Mouse (Mus musculus): ENCODE measurements at regions not wholly inside any gene's neighbourhood (a gene's known extent, or its start where the extent isn't known, plus 50 kb on each side); places are given as distances from the start of the nearest gene placed in this dataset.
A peak's percentile ranks its signal among the peaks of the same experiment; 100 is the strongest.

- H3K4me2 ChIP-seq (replicated peaks; ENCODE audit: low read depth, low read length, severe bottlenecking) = no peak overlapping the region
- 94% methylated on average over 7 of the region's 7 CpGs for WGBS
- TF ChIP-seq POLR2A (IDR thresholded peaks at IDR 0.05; ENCODE audit: borderline replicate concordance, extremely low read depth, insufficient read depth, insufficient read length) = no peak
Observed at GRCm38 (mm10) chr5:119130176-119130575, 540.3 kb upstream of the Tbx3 start.

GRCm38 (mm10) chr5:119131461-119131860 is 539.0 kb upstream of the Tbx3 start:
- no peak for TF ChIP-seq POLR2A (IDR thresholded peaks at IDR 0.05; ENCODE audit: borderline replicate concordance, extremely low read depth, insufficient read depth, insufficient read length)
- 53% methylated on average over 10 of the region's 10 CpGs for WGBS
- 0 out of 2 replicates have a peak, but pooled peaks cover 4% of the 10 kb centered on the region for H3K4me1 ChIP-seq (ENCODE audit: control insufficient read depth, insufficient read depth, low read length)
- H3K9ac ChIP-seq (ENCODE audit: low read depth, low read length, severe bottlenecking) = no peak overlapping the region
- DNase-seq (ENCODE audit: low spot score) (no peak), ATAC-seq (ENCODE audit: low FRiP score, low read depth) (no peak)
- H3K4me2 ChIP-seq (replicated peaks; ENCODE audit: low read depth, low read length, severe bottlenecking) = no peak overlapping the region
- no peak overlapping the region for H3K4me3 ChIP-seq (replicated peaks; ENCODE audit: low read length)
- no peaks in the 10 kb centered on the region for H3K9me3 ChIP-seq (ENCODE audit: control insufficient read depth, low read length)
- H3K27ac ChIP-seq (replicated peaks; ENCODE audit: low read depth, low read length) = no peak overlapping the region
- peaks cover 10% of the 10 kb centered on the region for H3K27me3 ChIP-seq (ENCODE audit: control insufficient read depth, insufficient read depth, low read length)
- no peaks in the 10 kb centered on the region for H3K36me3 ChIP-seq (ENCODE audit: control insufficient read depth, insufficient read depth, low read length)

More at GRCm38 (mm10) chr5:119130176-119130575, 540.3 kb upstream of the Tbx3 start:
- no peaks in the 10 kb centered on the region for H3K9me3 ChIP-seq (ENCODE audit: control insufficient read depth, low read length)
- H3K36me3 ChIP-seq (ENCODE audit: control insufficient read depth, insufficient read depth, low read length) = no peaks in the 10 kb centered on the region
- H3K4me3 ChIP-seq (replicated peaks; ENCODE audit: low read length) = no peak overlapping the region
- H3K27ac ChIP-seq (replicated peaks; ENCODE audit: low read depth, low read length) = no peak overlapping the region
- DNase-seq (ENCODE audit: low spot score) (no peak), ATAC-seq (ENCODE audit: low FRiP score, low read depth) (no peak)
- peaks cover 8% of the 10 kb centered on the region for H3K27me3 ChIP-seq (ENCODE audit: control insufficient read depth, insufficient read depth, low read length)
- 0 out of 2 replicates have a peak, but pooled peaks cover 4% of the 10 kb centered on the region for H3K4me1 ChIP-seq (ENCODE audit: control insufficient read depth, insufficient read depth, low read length)
- no peak overlapping the region for H3K9ac ChIP-seq (ENCODE audit: low read depth, low read length, severe bottlenecking)

- Histone ChIP-seq H3K27me3 (ENCODE audit: control insufficient read depth, insufficient read depth, low read length) (peaks cover 10% of the 10 kb centered on the region), H3K9me3 (ENCODE audit: control insufficient read depth, low read length) (no peaks in the 10 kb centered on the region), H3K4me2 (replicated peaks; ENCODE audit: low read depth, low read length, severe bottlenecking) (no peak overlapping the region), H3K27ac (replicated peaks; ENCODE audit: low read depth, low read length) (no peak overlapping the region), H3K36me3 (ENCODE audit: control insufficient read depth, insufficient read depth, low read length) (no peaks in the 10 kb centered on the region), H3K9ac (ENCODE audit: low read depth, low read length, severe bottlenecking) (no peak overlapping the region), H3K4me1 (ENCODE audit: control insufficient read depth, insufficient read depth, low read length) (peaks cover 11% of the 10 kb centered on the region), H3K4me3 (replicated peaks; ENCODE audit: low read length) (no peak overlapping the region)
- DNase-seq (ENCODE audit: low spot score) (no peak), ATAC-seq (ENCODE audit: low FRiP score, low read depth) (no peak)
- WGBS = 15% methylated on average over 13 of the region's 13 CpGs
- no peak for TF ChIP-seq POLR2A (IDR thresholded peaks at IDR 0.05; ENCODE audit: borderline replicate concordance, extremely low read depth, insufficient read depth, insufficient read length)
Observed at GRCm38 (mm10) chr5:119133378-119133777, 537.1 kb upstream of the Tbx3 start.

- 0 out of 2 replicates have a peak overlapping the region, but pooled peaks have one; percentile 30 for H3K27ac ChIP-seq (replicated peaks; ENCODE audit: low read depth, low read length)
- no peak overlapping the region for H3K9ac ChIP-seq (ENCODE audit: low read depth, low read length, severe bottlenecking)
- DNase-seq (ENCODE audit: low spot score) (no peak), ATAC-seq (ENCODE audit: low FRiP score, low read depth) (no peak)
- H3K36me3 ChIP-seq (ENCODE audit: control insufficient read depth, insufficient read depth, low read length) = no peaks in the 10 kb centered on the region
- peaks cover 23% of the 10 kb centered on the region for H3K4me1 ChIP-seq (ENCODE audit: control insufficient read depth, insufficient read depth, low read length)
- H3K9me3 ChIP-seq (ENCODE audit: control insufficient read depth, low read length) = no peaks in the 10 kb centered on the region
- H3K4me3 ChIP-seq (replicated peaks; ENCODE audit: low read length) = no peak overlapping the region
- 59% methylated on average over 8 of the region's 8 CpGs for WGBS
- TF ChIP-seq POLR2A (IDR thresholded peaks at IDR 0.05; ENCODE audit: borderline replicate concordance, extremely low read depth, insufficient read depth, insufficient read length) = no peak
- H3K27me3 ChIP-seq (ENCODE audit: control insufficient read depth, insufficient read depth, low read length) = peaks cover 10% of the 10 kb centered on the region
- H3K4me2 ChIP-seq (replicated peaks; ENCODE audit: low read depth, low read length, severe bottlenecking) = no peak overlapping the region
Observed at GRCm38 (mm10) chr5:119136916-119137315, 533.6 kb upstream of the Tbx3 start.

- no peak; the same call in 1 of the 2 replicates for ATAC-seq (ENCODE audit: low FRiP score, low read depth)
Observed at GRCm38 (mm10) chr5:119137409-119137808, 533.1 kb upstream of the Tbx3 start.

More at GRCm38 (mm10) chr5:119137409-119137808, 533.1 kb upstream of the Tbx3 start:
- DNase-seq (ENCODE audit: low spot score) = no peak
- peak overlapping the region; percentile 44 for H3K4me2 ChIP-seq (replicated peaks; ENCODE audit: low read depth, low read length, severe bottlenecking)
- H3K27ac ChIP-seq (replicated peaks; ENCODE audit: low read depth, low read length) = 0 out of 2 replicates have a peak overlapping the region, but pooled peaks have one; percentile 30
- WGBS = 22% methylated on average over 13 of the region's 13 CpGs
- peak overlapping the region; percentile 13 for H3K9ac ChIP-seq (ENCODE audit: low read depth, low read length, severe bottlenecking)
- H3K36me3 ChIP-seq (ENCODE audit: control insufficient read depth, insufficient read depth, low read length) = no peaks in the 10 kb centered on the region
- no peaks in the 10 kb centered on the region for H3K9me3 ChIP-seq (ENCODE audit: control insufficient read depth, low read length)
- TF ChIP-seq POLR2A (IDR thresholded peaks at IDR 0.05; ENCODE audit: borderline replicate concordance, extremely low read depth, insufficient read depth, insufficient read length) = no peak
- peaks cover 10% of the 10 kb centered on the region for H3K27me3 ChIP-seq (ENCODE audit: control insufficient read depth, insufficient read depth, low read length)
- H3K4me1 ChIP-seq (ENCODE audit: control insufficient read depth, insufficient read depth, low read length) = peaks cover 23% of the 10 kb centered on the region
- H3K4me3 ChIP-seq (replicated peaks; ENCODE audit: low read length) = peak overlapping the region; percentile 24

Data from limb, embryonic 14.5 days (tissue).